Mouse (Mus musculus) liver, embryonic 16.5 days (tissue): Measurements from ENCODE around the gene 6430531B16Rik. TPM values are rescaled to one million over a fixed set of nuclear protein-coding genes. Genes with fewer than 3 reads are reported as not detected.

Experiments used
- ATAC-seq: fragments of 200-750 bp; cut with Nextera tagmentation; 2 replicates; pipeline ENCODE4 v1.8.0; 2017; ENCODE audit warnings: low read depth, mild to moderate bottlenecking, moderate number of reproducible peaks, moderate library complexity
- H3K27ac ChIP-seq: fragments of 300-500 bp; sonication (generic); 2 replicates; pipeline ENCODE4 v1.5.1; 2014; ENCODE audit warnings: mild to moderate bottlenecking, low read length
- H3K27me3 ChIP-seq: fragments of 300-500 bp; sonication (generic); 2 replicates; pipeline ENCODE4 v1.6.1; 2014; ENCODE audit warnings: low read depth, low read length, mixed read lengths; ENCODE audit not compliant: control insufficient read depth, insufficient read depth
- H3K36me3 ChIP-seq: fragments of 300-500 bp; sonication (generic); 2 replicates; pipeline ENCODE4 v1.6.1; 2014; ENCODE audit warnings: mild to moderate bottlenecking; ENCODE audit not compliant: control insufficient read depth, insufficient read depth
- H3K4me1 ChIP-seq: fragments of 300-500 bp; sonication (generic); 2 replicates; pipeline ENCODE4 v1.6.1; 2014; ENCODE audit warnings: low read depth, low read length, mixed read lengths; ENCODE audit not compliant: control insufficient read depth
- H3K4me2 ChIP-seq: fragments of 300-500 bp; sonication (generic); 2 replicates; pipeline ENCODE4 v1.6.1; 2014; ENCODE audit warnings: low read depth, low read length, mixed read lengths
- H3K4me3 ChIP-seq: fragments of 300-500 bp; sonication (generic); 2 replicates; pipeline ENCODE4 v1.5.1; 2014; ENCODE audit warnings: low read depth, mild to moderate bottlenecking, low read length
- H3K9ac ChIP-seq: fragments of 300-500 bp; sonication (generic); 2 replicates; pipeline ENCODE4 v1.6.1; 2014; ENCODE audit warnings: low read depth, low read length
- H3K9me3 ChIP-seq: fragments of 300-500 bp; sonication (generic); replicated peaks from 2 replicates; pipeline ENCODE4 v1.6.1; 2016; ENCODE audit warnings: low read length; ENCODE audit not compliant: control insufficient read depth
- WGBS: fragments of 180-500 bp; shearing (Covaris S2); extraction: QIAGEN DNeasy Blood & Tissue Kit; methylation state at CpG from one replicate; pipeline ENCODE4 v1.1.7; 2014; ENCODE audit not compliant: insufficient replicate concordance; 5-methylcytosine and 5-hydroxymethylcytosine counted together
- polyA plus RNA-seq: library from polyadenylated mRNA; unstranded; fragments of >200 nt; fragmentation: Nextera tagmentation; extraction: Ambion mirVana; gene quantifications from 2 replicates; pipeline ENCODE4 v1.2.1, GENCODE M21; 2015

6430531B16Rik gene
- polyA plus RNA-seq = not detected in 2 replicates

GRCm38 (mm10) chr7:139978278-139978892 lies at the start of gene 6430531B16Rik:
6430531B16Rik (minus strand) TSS chr7:139978755.
- ATAC-seq = peak; percentile 68
- Histone ChIP-seq H3K27me3 (no peaks in the 10 kb centered on the region), H3K27ac (no peak within 1 kb of the TSS), H3K4me1 (peaks cover 11% of the 10 kb centered on the region), H3K4me2 (peak within 1 kb of the TSS; percentile 77), H3K9ac (peak within 1 kb of the TSS; percentile 31; the same call in 1 of the 2 replicates), H3K36me3 (no peaks in the 10 kb centered on the region), H3K9me3 (no peaks in the 10 kb centered on the region), H3K4me3 (peak within 1 kb of the TSS; percentile 60)
- WGBS = 6% methylated on average over 32 of the region's 32 CpGs

GRCm38 (mm10) chr7:140011336-140011735 lies 32.8 kb upstream of the 6430531B16Rik start:
- no peak for ATAC-seq
- Histone ChIP-seq H3K4me2 (no peak overlapping the region), H3K9ac (no peak overlapping the region), H3K4me1 (no peaks in the 10 kb centered on the region), H3K27me3 (no peaks in the 10 kb centered on the region), H3K27ac (no peak overlapping the region), H3K9me3 (no peaks in the 10 kb centered on the region), H3K4me3 (no peak overlapping the region), H3K36me3 (peaks cover 7% of the 10 kb centered on the region)
- WGBS = 89% methylated on average over 17 of the region's 17 CpGs

- 85% methylated on average over 9 of the region's 9 CpGs for WGBS
- no peak overlapping the region for H3K27ac ChIP-seq
- H3K9ac ChIP-seq = no peak overlapping the region
- H3K36me3 ChIP-seq = peaks cover 17% of the 10 kb centered on the region
- no peak for ATAC-seq
- H3K4me3 ChIP-seq = no peak overlapping the region
- H3K4me2 ChIP-seq = no peak overlapping the region
- no peaks in the 10 kb centered on the region for H3K4me1 ChIP-seq
- H3K9me3 ChIP-seq = no peaks in the 10 kb centered on the region
- no peaks in the 10 kb centered on the region for H3K27me3 ChIP-seq
Observed at GRCm38 (mm10) chr7:140007781-140008180, 29.2 kb upstream of the 6430531B16Rik start.

- no peak for ATAC-seq
- H3K4me3 ChIP-seq = no peak overlapping the region
- no peak overlapping the region for H3K4me2 ChIP-seq
- H3K4me1 ChIP-seq = no peaks in the 10 kb centered on the region
- H3K27me3 ChIP-seq = no peaks in the 10 kb centered on the region
- WGBS = 66% methylated on average over 9 of the region's 9 CpGs
- H3K9me3 ChIP-seq = no peaks in the 10 kb centered on the region
- H3K36me3 ChIP-seq = peaks cover 20% of the 10 kb centered on the region
- no peak overlapping the region for H3K27ac ChIP-seq
- no peak overlapping the region for H3K9ac ChIP-seq
Observed at GRCm38 (mm10) chr7:140006861-140007611, 28.5 kb upstream of the 6430531B16Rik start.

GRCm38 (mm10) chr7:140004666-140005065 lies 26.1 kb upstream of the 6430531B16Rik start:
- Histone ChIP-seq H3K4me2 (no peak overlapping the region), H3K4me3 (no peak overlapping the region), H3K9me3 (no peaks in the 10 kb centered on the region), H3K9ac (no peak overlapping the region), H3K27ac (no peak overlapping the region), H3K36me3 (peaks cover 26% of the 10 kb centered on the region), H3K27me3 (no peaks in the 10 kb centered on the region), H3K4me1 (no peaks in the 10 kb centered on the region)
- no peak for ATAC-seq
- 81% methylated on average over 8 of the region's 8 CpGs for WGBS

GRCm38 (mm10) chr7:140001086-140001740 lies 22.7 kb upstream of the 6430531B16Rik start:
- no peak overlapping the region for H3K27ac ChIP-seq
- WGBS = 74% methylated on average over 12 of the region's 12 CpGs
- H3K9me3 ChIP-seq = no peaks in the 10 kb centered on the region
- no peak overlapping the region for H3K9ac ChIP-seq
- no peaks in the 10 kb centered on the region for H3K4me1 ChIP-seq
- ATAC-seq = peak; percentile 75
- no peak overlapping the region for H3K4me2 ChIP-seq
- H3K27me3 ChIP-seq = no peaks in the 10 kb centered on the region
- no peak overlapping the region for H3K4me3 ChIP-seq
- H3K36me3 ChIP-seq = peaks cover 35% of the 10 kb centered on the region

- ATAC-seq = no peak
- peaks cover 30% of the 10 kb centered on the region for H3K36me3 ChIP-seq
- no peaks in the 10 kb centered on the region for H3K4me1 ChIP-seq
- H3K9ac ChIP-seq = no peak overlapping the region
- no peak overlapping the region for H3K27ac ChIP-seq
- H3K4me2 ChIP-seq = no peak overlapping the region
- WGBS = 85% methylated on average over 13 of the region's 13 CpGs
- no peak overlapping the region for H3K4me3 ChIP-seq
- no peaks in the 10 kb centered on the region for H3K27me3 ChIP-seq
- H3K9me3 ChIP-seq = no peaks in the 10 kb centered on the region
Observed at GRCm38 (mm10) chr7:139998691-139999350, 20.3 kb upstream of the 6430531B16Rik start.

- ATAC-seq = no peak
- H3K4me3 ChIP-seq = no peak overlapping the region
- no peak overlapping the region for H3K9ac ChIP-seq
- no peaks in the 10 kb centered on the region for H3K27me3 ChIP-seq
- no peaks in the 10 kb centered on the region for H3K9me3 ChIP-seq
- H3K4me1 ChIP-seq = peaks cover 2% of the 10 kb centered on the region; the same call in 1 of the 2 replicates
- H3K4me2 ChIP-seq = no peak overlapping the region
- H3K36me3 ChIP-seq = peaks cover 20% of the 10 kb centered on the region
- 19% methylated on average over 3 of the region's 3 CpGs for WGBS
- no peak overlapping the region for H3K27ac ChIP-seq
Observed at GRCm38 (mm10) chr7:139994676-139995075, 16.1 kb upstream of the 6430531B16Rik start.
